Mouse (Mus musculus) stomach, postnatal 0 days (tissue): ENCODE data around the gene Bmp2k. TPM values are rescaled to one million over a fixed set of nuclear protein-coding genes. Genes with fewer than 3 reads are reported as not detected.

Experiments used
- ATAC-seq: fragments of 200-750 bp; cut with Nextera tagmentation; 2 replicates; pipeline ENCODE4 v1.8.0; 2017; ENCODE audit not compliant: low FRiP score, low TSS enrichment
- DNase-seq: peaks from one replicate; pipeline ENCODE4 v3.0.0-alpha.2; 2016; ENCODE audit warnings: low spot score
- H3K27ac ChIP-seq: fragments of 300-500 bp; sonication (generic); replicated peaks from 2 replicates; pipeline ENCODE4 v1.5.1; 2014; ENCODE audit warnings: mild to moderate bottlenecking, control low read depth
- H3K27me3 ChIP-seq: fragments of 300-500 bp; sonication (generic); 2 replicates; pipeline ENCODE4 v1.6.1; 2014; ENCODE audit warnings: low read length; ENCODE audit not compliant: control insufficient read depth, insufficient read depth
- H3K36me3 ChIP-seq: fragments of 300-500 bp; sonication (generic); 2 replicates; pipeline ENCODE4 v1.6.1; 2014; ENCODE audit warnings: low read length, mixed read lengths; ENCODE audit not compliant: control insufficient read depth, insufficient read depth
- H3K4me1 ChIP-seq: fragments of 300-500 bp; sonication (generic); replicated peaks from 2 replicates; pipeline ENCODE4 v1.6.1; 2014; ENCODE audit warnings: antibody characterized with exemption; ENCODE audit not compliant: control insufficient read depth, insufficient read depth
- H3K4me2 ChIP-seq: fragments of 300-500 bp; sonication (generic); replicated peaks from 2 replicates; pipeline ENCODE4 v1.6.1; 2014; ENCODE audit warnings: low read depth, mild to moderate bottlenecking, control low read depth, moderate library complexity
- H3K4me3 ChIP-seq: fragments of 300-500 bp; sonication (generic); 2 replicates; pipeline ENCODE4 v1.5.1; 2014; ENCODE audit warnings: low read depth, low read length, control low read depth
- H3K9ac ChIP-seq: fragments of 300-500 bp; sonication (generic); 2 replicates; pipeline ENCODE4 v1.6.1; 2014; ENCODE audit warnings: mild to moderate bottlenecking, low read length, control low read depth, mixed read lengths
- H3K9me3 ChIP-seq: fragments of 300-500 bp; sonication (generic); 2 replicates; pipeline ENCODE4 v1.6.1; 2016; ENCODE audit warnings: low read length; ENCODE audit not compliant: control insufficient read depth
- CTCF ChIP-seq: IDR thresholded peaks from 2 replicates; pipeline ENCODE4 v1.5.1; 2016; ENCODE audit warnings: antibody characterized with exemption, low read depth, mild to moderate bottlenecking, moderate library complexity
- EP300 ChIP-seq: optimal IDR thresholded peaks from 2 replicates; pipeline ENCODE3; 2016; ENCODE audit warnings: antibody characterized with exemption
- WGBS: fragments of 180-500 bp; shearing (Covaris S2); extraction: QIAGEN DNeasy Blood & Tissue Kit; methylation state at CpG from one replicate; pipeline ENCODE4 v1.1.7; 2014; 5-methylcytosine and 5-hydroxymethylcytosine counted together
- polyA plus RNA-seq: library from polyadenylated mRNA; unstranded; fragments of >200 nt; fragmentation: Nextera tagmentation; extraction: Ambion mirVana; gene quantifications from 2 replicates; pipeline ENCODE4 v1.2.1, GENCODE M21; 2015

Gene Bmp2k
- polyA plus RNA-seq: 10.6 and 11.9 TPM in 2 replicates

- Histone ChIP-seq H3K4me3 (peak within 1 kb of the TSS; percentile 84), H3K27me3 (no peaks in the 10 kb centered on the region), H3K27ac (peak within 1 kb of the TSS; percentile 95), H3K36me3 (no peaks in the 10 kb centered on the region), H3K9ac (peak within 1 kb of the TSS; percentile 83), H3K4me2 (peak within 1 kb of the TSS; percentile 86), H3K9me3 (no peaks in the 10 kb centered on the region), H3K4me1 (peaks cover 3% of the 10 kb centered on the region; the same call in 1 of the 2 replicates)
- ATAC-seq (peak; percentile 96), DNase-seq (peak; percentile 92)
- TF ChIP-seq CTCF (peak; percentile 16; the same call in 1 of the 2 replicates), EP300 (no peak)
- under 1% methylated on average over 51 of the region's 78 CpGs for WGBS
Measured at GRCm38 (mm10) chr5:96997310-96997801, at the start of gene Bmp2k. Gene Bmp2k (plus strand): TSS chr5:96997689.

GRCm38 (mm10) chr5:96948856-96949527, 48.5 kb upstream of the Bmp2k start:
- ATAC-seq (no peak), DNase-seq (no peak)
- H3K36me3 ChIP-seq: no peaks in the 10 kb centered on the region
- no peaks in the 10 kb centered on the region for H3K27me3 ChIP-seq
- no peaks in the 10 kb centered on the region for H3K4me1 ChIP-seq
- no peak overlapping the region for H3K4me3 ChIP-seq
- WGBS: 78% methylated on average over 13 of the region's 13 CpGs
- no peak overlapping the region for H3K4me2 ChIP-seq
- no peak for TF ChIP-seq EP300
- TF ChIP-seq CTCF: no peak
- no peak overlapping the region for H3K9ac ChIP-seq
- H3K9me3 ChIP-seq: no peaks in the 10 kb centered on the region
- no peak overlapping the region for H3K27ac ChIP-seq

- H3K36me3 ChIP-seq: no peaks in the 10 kb centered on the region
- 85% methylated on average over 13 of the region's 13 CpGs for WGBS
- no peak overlapping the region for H3K9ac ChIP-seq
- no peaks in the 10 kb centered on the region for H3K9me3 ChIP-seq
- H3K4me1 ChIP-seq: no peaks in the 10 kb centered on the region
- TF ChIP-seq CTCF (no peak), EP300 (no peak)
- H3K4me3 ChIP-seq: no peak overlapping the region
- H3K27ac ChIP-seq: no peak overlapping the region
- H3K4me2 ChIP-seq: no peak overlapping the region
- H3K27me3 ChIP-seq: no peaks in the 10 kb centered on the region
- DNase-seq (no peak), ATAC-seq (no peak)
Measured at GRCm38 (mm10) chr5:96949839-96950666, 47.4 kb upstream of the Bmp2k start.

GRCm38 (mm10) chr5:96950667-96951492, 46.6 kb upstream of the Bmp2k start:
- Histone ChIP-seq H3K27ac (no peak overlapping the region), H3K9me3 (no peaks in the 10 kb centered on the region), H3K36me3 (no peaks in the 10 kb centered on the region), H3K4me1 (no peaks in the 10 kb centered on the region), H3K4me3 (no peak overlapping the region), H3K4me2 (no peak overlapping the region), H3K27me3 (no peaks in the 10 kb centered on the region), H3K9ac (no peak overlapping the region)
- WGBS: 78% methylated on average over 10 of the region's 10 CpGs
- TF ChIP-seq EP300 (no peak), CTCF (no peak)
- DNase-seq (no peak), ATAC-seq (no peak)

- ATAC-seq (no peak), DNase-seq (no peak)
- WGBS: 73% methylated on average over 8 of the region's 8 CpGs
- Histone ChIP-seq H3K36me3 (no peaks in the 10 kb centered on the region), H3K9me3 (no peaks in the 10 kb centered on the region), H3K4me2 (no peak overlapping the region), H3K9ac (no peak overlapping the region), H3K4me3 (no peak overlapping the region), H3K27ac (no peak overlapping the region), H3K27me3 (no peaks in the 10 kb centered on the region), H3K4me1 (no peaks in the 10 kb centered on the region)
- no peak for TF ChIP-seq EP300
- no peak for TF ChIP-seq CTCF
Measured at GRCm38 (mm10) chr5:96951493-96952105, 45.9 kb upstream of the Bmp2k start.
